Mouse (Mus musculus): Measurements from ENCODE around the gene Ngfr.

Gene Ngfr

GRCm38 (mm10) chr11:95595438-95596149 lies 8.1 kb upstream of the Ngfr start:
- DNase-seq (ENCODE audit: extremely low spot score, low spot score), result peak; percentile 47

- no peak for DNase-seq (ENCODE audit: extremely low spot score, low spot score)
These were observed 7.2 kb upstream of the Ngfr start for GRCm38 (mm10) chr11:95594686-95595212.

GRCm38 (mm10) chr11:95593501-95593900 lies 6.0 kb upstream of the Ngfr start:
- DNase-seq (ENCODE audit: extremely low spot score, low spot score), result no peak

- no peak for DNase-seq (ENCODE audit: extremely low spot score, low spot score)
These were observed 5.2 kb upstream of the Ngfr start for GRCm38 (mm10) chr11:95592691-95593090.

- DNase-seq (ENCODE audit: extremely low spot score, low spot score), result peak; percentile 12
These were observed 1.7 kb upstream of the Ngfr start for GRCm38 (mm10) chr11:95589195-95589594.

- peak; percentile 55 for DNase-seq (ENCODE audit: extremely low spot score, low spot score)
These were observed 648 bp downstream of the Ngfr start for GRCm38 (mm10) chr11:95586751-95587422.

GRCm38 (mm10) chr11:95586184-95586583 lies 1.4 kb downstream of the Ngfr start:
- DNase-seq (ENCODE audit: extremely low spot score, low spot score), result peak; percentile 98

GRCm38 (mm10) chr11:95585684-95586083 lies 1.9 kb downstream of the Ngfr start:
- no peak for DNase-seq (ENCODE audit: extremely low spot score, low spot score)

- peak; percentile 83 for DNase-seq (ENCODE audit: extremely low spot score, low spot score)
These were observed 2.3 kb downstream of the Ngfr start for GRCm38 (mm10) chr11:95585281-95585680.

GRCm38 (mm10) chr11:95584651-95585050 lies 2.9 kb downstream of the Ngfr start:
- DNase-seq (ENCODE audit: extremely low spot score, low spot score), result peak; percentile 30

- DNase-seq (ENCODE audit: extremely low spot score, low spot score), result no peak
These were observed 4.1 kb downstream of the Ngfr start for GRCm38 (mm10) chr11:95583396-95583795.

- DNase-seq (ENCODE audit: extremely low spot score, low spot score), result no peak
These were observed 5.3 kb downstream of the Ngfr start for GRCm38 (mm10) chr11:95582193-95582592.

- no peak for DNase-seq (ENCODE audit: extremely low spot score, low spot score)
These were observed 8.1 kb downstream of the Ngfr start for GRCm38 (mm10) chr11:95579455-95579854.

- peak; percentile 73 for DNase-seq (ENCODE audit: extremely low spot score, low spot score)
These were observed 9.6 kb downstream of the Ngfr start for GRCm38 (mm10) chr11:95577776-95578446.

GRCm38 (mm10) chr11:95576299-95576698 lies 11.2 kb downstream of the Ngfr start:
- DNase-seq (ENCODE audit: extremely low spot score, low spot score), result no peak

GRCm38 (mm10) chr11:95575791-95576190 lies 11.7 kb downstream of the Ngfr start:
- peak; percentile 47 for DNase-seq (ENCODE audit: extremely low spot score, low spot score)

- no peak for DNase-seq (ENCODE audit: extremely low spot score, low spot score)
These were observed 12.7 kb downstream of the Ngfr start for GRCm38 (mm10) chr11:95574786-95575334.

- DNase-seq (ENCODE audit: extremely low spot score, low spot score), result no peak
These were observed 15.3 kb downstream of the Ngfr start for GRCm38 (mm10) chr11:95572227-95572626.

- DNase-seq (ENCODE audit: extremely low spot score, low spot score), result peak; percentile 26
These were observed 15.8 kb downstream of the Ngfr start for GRCm38 (mm10) chr11:95571755-95572154.

- DNase-seq (ENCODE audit: extremely low spot score, low spot score), result peak; percentile 26
These were observed 16.5 kb downstream of the Ngfr start for GRCm38 (mm10) chr11:95570827-95571619.

GRCm38 (mm10) chr11:95569908-95570307 lies 17.6 kb downstream of the Ngfr start:
- no peak for DNase-seq (ENCODE audit: extremely low spot score, low spot score)

Measured in neural tube, embryonic 10.5 days (tissue).